Mouse (Mus musculus) natural killer cell, adult 2 months (primary cell): ENCODE results near the gene Klf12.
"Not testable (repeated sequence)": the region's sequence is repeated elsewhere in the genome, so short reads cannot be mapped to it uniquely, and the experiment has no call there.

Experiments used
- DNase-seq, 2 experiments: peaks; one replicate each; pipeline ENCODE4 v3.0.0; 2022; ENCODE audit warnings: low spot score in 2 of 2

Gene Klf12

GRCm38 (mm10) chr14:99886503-99886902 is 398.0 kb downstream of the Klf12 start:
- DNase-seq = no peak

- DNase-seq = no peak
These were observed 398.9 kb downstream of the Klf12 start for GRCm38 (mm10) chr14:99885562-99885961.

DNA sequence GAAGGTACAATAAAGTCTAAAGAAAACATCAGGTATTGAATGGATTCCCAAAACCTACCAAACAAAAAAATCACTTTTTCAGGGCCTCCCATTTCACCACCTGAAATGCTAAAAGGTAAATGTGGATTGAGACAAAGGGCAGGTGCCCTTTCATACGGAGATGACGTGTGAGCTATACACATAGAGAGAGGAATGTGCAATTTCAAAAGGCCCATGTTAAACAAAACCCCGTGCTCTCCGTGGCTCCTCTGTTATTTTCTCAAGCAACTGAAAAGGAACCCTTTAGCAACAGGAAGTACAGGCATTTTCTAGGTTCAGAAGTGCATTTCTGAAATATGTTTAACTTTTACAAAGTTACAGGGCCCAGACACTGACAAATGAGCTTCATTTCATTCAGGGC is 399.4 kb downstream of the Klf12 start:
- no peak for DNase-seq

DNA sequence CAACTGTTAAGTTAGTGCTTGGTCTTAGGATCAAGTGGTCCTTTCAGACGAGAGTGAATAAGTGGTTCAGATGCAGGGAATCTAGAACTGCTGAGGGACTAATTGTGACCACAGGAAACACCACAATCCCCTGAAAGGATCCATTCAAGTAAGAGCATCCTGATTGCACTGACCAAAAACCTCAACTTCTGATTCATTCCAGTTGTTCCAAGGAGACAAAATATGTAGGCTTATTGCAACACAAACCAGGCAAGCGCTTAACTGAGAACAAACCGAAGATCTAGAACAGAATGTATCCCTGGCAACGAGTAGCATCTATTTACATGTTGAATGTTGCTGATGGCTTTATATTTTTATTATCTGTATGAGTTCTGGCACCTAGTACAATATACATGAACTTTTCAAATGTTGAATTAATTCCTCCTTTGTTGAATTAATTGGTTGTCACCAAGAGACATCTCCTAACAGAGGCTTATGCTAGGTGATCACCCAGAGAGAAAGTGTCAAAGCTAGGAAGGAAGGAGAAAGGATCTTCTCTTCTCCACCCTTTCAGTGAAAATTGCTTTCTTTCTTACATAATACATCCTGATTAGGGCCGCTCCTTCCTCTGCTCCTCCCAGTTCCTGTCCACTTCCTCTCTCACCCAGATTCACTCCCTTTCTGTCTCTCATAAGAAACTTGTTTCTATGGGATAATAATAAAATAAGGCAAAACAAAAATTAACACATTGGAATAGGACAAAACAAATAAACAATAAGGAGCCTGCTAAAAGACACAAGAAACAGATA is 407.5 kb downstream of the Klf12 start:
- DNase-seq = no peak

GRCm38 (mm10) chr14:99873725-99874124 is 410.8 kb downstream of the Klf12 start:
- no peak for DNase-seq

DNA sequence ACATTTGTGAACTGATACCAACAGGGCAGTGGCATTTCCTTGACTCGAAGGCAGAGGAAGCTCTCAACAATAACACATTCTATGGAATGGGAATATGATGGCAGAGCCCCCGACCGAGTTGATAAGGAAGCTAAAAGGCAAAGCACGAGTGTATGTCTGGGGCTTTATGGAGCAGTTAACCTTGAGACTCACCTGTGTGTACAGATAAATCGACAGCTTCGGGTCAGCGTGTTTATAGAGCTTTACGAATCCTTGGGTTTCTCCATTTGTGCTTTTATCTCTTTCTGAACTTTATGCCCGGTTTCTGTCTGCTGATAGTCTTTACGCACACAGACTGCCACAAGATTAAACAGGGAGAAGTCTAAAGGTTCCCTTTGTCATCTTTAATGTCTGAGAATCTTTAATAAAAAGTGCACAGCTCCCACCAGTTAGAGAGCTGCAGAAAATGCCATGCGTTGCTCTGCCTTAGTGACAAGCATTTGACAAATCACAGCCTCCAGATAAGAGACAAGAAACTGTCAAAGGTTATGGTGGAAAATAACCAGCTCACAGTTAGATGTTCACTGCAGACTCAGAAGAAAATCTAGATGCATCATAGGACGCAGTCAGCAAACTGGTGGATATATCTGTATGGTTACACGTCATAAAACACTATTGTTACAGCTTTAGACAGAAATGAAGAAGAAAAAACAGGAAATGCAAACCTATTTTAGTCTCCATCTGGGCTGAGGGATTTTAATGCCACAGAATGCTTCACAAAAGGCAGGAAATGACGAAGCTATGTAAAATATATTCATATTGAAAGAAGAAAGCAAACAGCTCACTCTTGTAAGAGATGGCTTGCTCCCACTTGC is 428.1 kb downstream of the Klf12 start:
- DNase-seq = no peak

- DNase-seq = not testable (repeated sequence)
These were observed 430.0 kb downstream of the Klf12 start for GRCm38 (mm10) chr14:99854467-99854807.

DNA sequence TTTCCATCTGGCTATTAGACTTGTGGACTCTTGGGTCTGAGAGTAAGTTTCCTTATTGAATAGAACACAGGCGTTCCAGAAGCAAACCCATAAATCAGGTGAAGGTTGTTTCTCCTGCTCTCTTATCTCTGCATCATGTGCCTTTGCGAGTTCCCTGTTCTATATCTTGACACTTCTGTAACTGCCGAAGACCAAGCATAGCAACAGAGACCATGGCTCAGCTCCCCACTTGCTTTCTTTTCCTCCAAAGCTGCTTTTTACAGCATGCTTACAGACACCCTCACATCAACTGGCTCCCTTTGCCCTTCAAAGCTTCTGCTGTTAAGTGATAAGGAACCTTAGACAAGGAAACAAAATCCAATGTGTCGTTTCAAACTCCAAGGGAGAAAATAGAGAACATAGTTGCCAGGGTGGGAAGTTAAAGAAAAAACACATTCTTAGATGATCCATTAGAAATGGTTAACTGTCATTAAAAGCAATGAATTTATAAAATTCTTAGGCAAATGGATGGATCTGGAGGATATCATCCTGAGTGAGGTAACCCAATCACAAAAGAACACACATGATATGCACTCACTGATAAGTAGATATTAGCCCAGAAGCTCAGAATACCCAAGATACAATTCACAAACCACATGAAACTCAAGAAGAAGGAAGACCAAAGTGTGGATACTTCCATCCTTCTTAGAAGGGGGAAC is 430.6 kb downstream of the Klf12 start:
- not testable (repeated sequence) for DNase-seq

- no peak for DNase-seq
These were observed 434.1 kb downstream of the Klf12 start for GRCm38 (mm10) chr14:99850350-99850749.

DNA sequence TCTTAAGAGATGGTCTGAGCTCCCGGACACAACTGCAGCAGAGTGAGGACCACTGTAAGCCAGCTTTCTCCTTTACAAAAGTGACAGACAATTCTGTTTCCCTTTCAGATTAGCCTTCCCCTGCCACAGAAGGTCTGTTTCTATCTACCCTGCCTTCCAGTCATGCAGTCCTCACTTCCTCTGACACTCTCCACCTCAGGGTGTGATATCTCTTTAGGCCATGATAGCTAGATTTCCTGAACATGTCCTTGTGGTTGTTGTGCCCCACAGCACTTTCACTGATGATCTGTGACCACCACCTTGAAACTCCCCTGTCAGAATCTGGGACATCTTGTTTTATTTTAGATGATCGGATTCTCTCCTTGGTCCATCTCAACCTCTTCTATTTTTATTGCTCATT is 437.0 kb downstream of the Klf12 start:
- no peak for DNase-seq

DNA sequence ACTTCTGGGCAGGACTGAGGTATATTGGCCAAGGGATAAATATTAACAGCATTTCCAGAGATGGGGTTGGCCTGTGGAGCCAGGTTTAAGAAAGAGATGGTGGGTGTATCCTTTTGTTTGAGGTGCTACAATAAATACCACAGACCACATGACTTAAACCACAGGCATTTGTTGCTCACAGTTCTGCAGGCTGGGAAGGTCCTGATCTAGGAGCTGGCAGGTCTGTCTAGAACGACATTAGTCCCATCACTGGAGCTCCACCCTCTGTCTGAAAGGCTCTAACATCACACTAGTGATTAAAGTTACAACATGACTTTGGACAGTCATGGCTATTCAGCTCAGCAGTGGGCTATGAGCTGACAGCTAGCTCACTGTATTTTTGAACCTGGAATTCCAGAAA is 457.8 kb downstream of the Klf12 start:
- DNase-seq = no peak
